Mouse (Mus musculus): ENCODE measurements at regions not wholly inside any gene's neighbourhood (a gene's known extent, or its start where the extent isn't known, plus 50 kb on each side); places are given as distances from the start of the nearest gene placed in this dataset.

DNA sequence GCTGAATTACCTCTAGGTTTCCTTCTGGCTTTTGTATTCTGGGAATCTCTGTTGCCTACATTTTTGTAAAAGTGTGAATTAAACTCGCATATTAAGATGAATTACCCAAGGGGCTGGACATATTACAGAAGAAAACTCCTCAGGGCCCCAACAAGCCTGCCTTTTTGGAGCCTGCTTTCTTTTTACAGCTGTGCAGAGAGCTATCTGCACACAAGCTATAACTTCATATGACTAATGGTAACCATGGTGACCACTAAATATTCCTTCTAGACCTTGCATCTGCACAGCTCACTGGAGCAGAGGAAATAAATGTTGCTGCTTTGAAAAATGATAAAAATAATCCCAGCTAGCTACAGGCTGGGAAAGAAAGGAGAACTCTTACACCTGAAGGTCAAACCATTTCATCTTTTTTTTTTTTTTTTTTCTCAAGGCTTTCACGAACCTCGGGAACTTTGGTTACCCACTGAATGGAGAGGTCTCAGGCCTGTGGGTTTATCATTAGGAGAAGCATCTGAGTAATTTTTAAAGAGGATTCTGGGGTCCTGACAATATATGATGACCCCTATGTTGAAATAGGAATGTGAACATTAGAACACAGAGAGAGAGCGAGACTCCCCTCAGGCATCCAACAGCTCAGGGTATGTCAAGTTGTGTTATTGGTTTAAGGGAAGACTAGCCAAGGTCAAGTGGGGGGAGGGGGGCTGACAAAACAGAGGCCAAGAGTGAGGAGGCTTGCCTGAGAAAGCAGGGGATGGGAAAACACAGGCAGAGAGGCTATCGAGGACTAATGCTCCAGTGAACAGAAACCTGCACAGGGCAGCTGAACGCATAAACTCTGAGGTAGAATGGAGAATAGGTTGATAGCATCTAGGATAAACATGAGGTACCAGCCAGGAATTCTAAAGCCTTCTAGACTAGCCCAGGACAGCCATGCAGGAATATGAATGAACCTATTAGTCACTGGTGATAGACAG, 188.4 kb downstream of the Phlda1 start:
- no peak for DNase-seq (ENCODE audit: low read depth, low spot score)

DNA sequence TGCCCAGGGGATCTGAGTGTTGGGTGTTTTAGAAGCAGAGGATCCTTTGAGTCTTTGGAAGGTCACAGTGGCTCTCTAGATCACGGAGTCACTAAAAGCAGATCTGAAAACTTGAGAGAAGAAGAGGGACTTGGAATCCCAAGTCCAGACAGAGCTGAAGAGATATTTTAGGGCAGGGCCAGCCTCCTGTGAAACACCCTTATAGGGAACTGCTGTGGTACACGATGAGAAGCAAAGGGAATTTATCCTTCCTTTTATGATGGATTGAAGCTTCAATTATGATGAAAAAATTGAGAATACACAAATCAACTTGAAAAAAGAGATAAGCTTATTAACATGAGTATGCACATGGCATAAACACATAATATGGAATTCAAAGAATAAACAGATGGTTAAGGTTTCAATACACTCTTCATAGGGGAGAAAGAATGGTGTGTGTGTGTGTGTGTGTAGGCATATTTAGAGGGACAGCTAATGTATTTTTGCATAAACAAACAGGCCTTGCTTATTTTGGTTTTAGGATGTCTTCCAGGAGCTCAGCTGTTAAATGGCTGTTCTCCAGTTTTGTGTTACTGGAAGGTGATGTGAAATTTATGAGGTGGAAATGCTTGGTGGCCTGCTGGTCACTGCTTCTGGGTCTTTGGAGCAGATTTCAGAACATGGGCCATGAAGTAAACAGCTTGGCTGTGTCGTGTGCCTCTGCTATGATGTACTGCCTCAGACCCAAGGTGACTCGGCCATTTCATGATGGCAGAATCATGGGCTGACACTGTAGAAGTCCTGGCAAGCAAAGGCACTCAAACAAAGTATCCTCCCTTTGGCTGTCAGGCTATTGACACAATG, 190.1 kb downstream of the Phlda1 start:
- no peak for DNase-seq (ENCODE audit: low read depth, low spot score)

- DNase-seq (ENCODE audit: low read depth, low spot score) = no peak
Measured at GRCm38 (mm10) chr10:111696987-111697386, 190.9 kb downstream of the Phlda1 start.

DNA sequence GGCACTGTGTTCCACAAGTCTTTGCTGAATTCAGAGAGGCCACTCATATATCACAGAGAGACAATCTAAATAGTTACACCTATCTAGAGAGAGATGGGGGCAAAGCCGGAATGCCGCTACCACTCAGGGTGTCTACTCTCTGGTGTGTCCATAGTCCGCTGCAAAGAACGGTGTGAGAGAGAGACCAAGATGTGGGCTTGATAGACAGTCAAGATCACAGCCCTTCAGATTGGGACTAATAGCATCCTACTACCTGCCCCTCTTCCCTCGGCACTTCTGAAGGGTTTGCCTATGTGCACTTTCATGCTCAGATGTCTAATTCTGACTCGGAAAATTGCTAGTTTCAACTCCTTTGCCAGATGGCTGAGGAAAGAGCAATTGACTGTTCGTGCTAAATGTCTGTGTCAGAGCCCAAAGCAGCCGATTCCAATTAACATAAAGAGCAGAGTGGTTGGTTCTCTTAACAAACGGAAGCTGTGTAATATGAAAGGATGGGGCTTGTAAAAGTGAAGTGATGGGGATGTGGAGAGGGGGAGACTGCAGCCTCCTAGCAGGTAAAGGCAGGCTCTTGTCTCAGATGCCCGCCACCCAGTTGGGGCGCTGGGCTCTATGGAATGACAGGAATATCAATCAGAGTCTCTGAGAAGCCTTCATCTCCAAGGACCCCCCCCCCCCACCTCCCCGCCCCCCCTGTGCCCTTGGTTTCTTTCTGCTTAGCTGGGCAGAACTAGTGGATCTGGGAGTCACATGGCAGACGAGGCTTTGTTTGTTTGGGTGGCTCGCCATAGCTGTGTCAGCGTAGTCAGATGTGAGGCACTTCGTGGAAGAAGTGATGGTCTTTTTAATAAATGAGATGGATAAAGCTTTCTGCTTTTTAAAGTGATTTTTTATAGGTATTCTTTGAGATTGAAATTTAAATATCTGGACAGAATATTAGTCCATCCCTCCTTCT, 193.7 kb downstream of the Phlda1 start:
- DNase-seq (ENCODE audit: low read depth, low spot score) = no peak

GRCm38 (mm10) chr10:111700570-111700969, 194.5 kb downstream of the Phlda1 start:
- no peak for DNase-seq (ENCODE audit: low read depth, low spot score)

DNA sequence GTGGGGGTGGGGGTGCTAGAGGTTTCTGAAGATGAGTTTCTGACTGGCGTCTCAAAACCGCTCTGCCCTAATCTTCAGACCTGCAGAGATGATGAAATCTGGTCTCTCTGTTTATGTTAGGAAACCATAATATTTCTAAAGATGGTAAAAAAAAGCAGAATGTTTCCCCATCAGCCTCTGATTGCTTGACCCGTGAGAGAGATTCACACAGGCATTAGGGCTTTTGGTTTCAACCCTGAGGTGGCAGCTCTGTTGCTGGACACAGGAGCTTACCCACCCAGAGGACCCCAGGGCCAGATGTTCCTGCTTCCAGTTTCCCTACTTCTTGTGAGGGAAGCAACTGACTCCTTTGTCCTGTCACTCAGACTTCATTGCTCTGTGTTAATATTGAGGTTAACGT, 195.1 kb downstream of the Phlda1 start:
- DNase-seq (ENCODE audit: low read depth, low spot score) = no peak

DNA sequence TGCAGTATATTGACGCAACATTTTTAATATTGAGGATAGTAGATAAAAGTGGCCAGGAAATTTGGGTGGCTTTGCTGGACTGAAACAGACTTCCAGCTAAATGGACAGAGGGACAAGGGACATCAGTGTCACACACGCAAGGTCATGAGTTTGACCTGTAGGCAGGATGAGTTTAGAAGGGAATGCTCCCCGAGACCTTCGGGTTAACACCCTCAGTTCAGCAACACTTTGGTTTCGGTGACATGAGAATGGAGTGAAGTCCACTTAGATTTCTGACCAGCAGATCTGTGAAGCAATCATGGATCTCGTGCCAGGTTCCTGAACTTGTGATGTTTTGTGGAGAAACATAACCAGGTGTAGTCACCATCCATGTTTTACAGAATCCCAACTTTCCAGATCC, 196.3 kb downstream of the Phlda1 start:
- no peak for DNase-seq (ENCODE audit: low read depth, low spot score)

DNA sequence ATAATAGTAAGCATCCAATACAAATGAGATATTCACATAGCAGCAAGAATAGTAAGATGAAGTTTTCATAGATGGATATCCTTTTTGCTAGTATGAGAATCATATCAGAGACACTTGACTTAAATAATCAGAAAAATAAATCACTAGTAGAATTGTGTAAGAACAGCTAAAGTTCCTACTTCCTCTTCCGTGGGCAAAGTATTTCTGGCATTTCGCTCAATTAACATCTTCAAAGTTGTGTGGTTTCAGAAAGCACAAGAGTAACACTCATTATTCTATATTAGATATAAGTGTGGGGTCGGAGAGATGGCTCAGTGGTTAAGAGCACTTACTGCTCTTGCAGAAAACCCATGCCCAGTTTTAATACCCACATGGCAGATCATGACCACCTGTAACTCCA, 197.4 kb downstream of the Phlda1 start:
- DNase-seq (ENCODE audit: low read depth, low spot score) = no peak

- no peak for DNase-seq (ENCODE audit: low read depth, low spot score)
Measured at GRCm38 (mm10) chr10:111711519-111712113, 205.5 kb downstream of the Phlda1 start.

DNA sequence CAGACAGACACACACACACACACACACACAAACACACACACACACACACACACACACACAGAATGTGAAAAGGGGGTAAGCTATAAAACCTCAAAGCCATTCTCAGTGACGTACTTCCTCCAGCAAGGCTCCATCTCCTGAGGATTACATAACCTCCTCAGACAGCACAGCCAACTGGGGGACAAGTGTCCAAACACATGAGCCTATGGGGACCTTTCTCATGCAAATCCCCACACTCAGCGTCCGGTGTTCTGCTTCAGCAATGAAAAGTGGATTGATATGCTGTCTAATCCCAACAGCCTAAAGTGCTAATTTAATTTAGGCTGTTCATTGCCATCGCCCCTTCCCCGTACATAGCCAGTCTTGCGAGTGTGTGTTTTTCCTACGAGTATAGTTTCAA, 206.9 kb downstream of the Phlda1 start:
- DNase-seq (ENCODE audit: low read depth, low spot score) = no peak

DNA sequence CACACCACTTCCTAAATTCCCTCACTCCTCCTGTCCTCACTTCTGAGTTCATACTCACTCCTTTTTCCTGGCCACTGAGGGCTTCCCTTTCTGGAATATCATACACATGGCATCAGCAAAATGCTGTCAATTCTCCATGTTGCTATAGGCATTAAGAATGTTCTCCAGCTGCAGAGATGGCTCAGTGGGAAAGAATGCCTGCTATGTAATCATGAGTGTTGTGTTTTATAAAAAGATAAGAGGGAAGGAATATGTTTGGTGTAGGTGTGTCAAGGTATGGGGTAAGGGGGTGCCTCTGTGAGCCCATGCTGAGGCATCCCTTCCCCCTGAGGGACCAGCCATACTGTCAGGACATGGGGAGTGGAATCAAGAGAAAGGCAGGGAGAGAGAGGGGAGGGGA, 207.6 kb downstream of the Phlda1 start:
- no peak for DNase-seq (ENCODE audit: low read depth, low spot score)

- DNase-seq (ENCODE audit: low read depth, low spot score) = no peak
Measured at GRCm38 (mm10) chr10:111715172-111715571, 209.1 kb downstream of the Phlda1 start.

GRCm38 (mm10) chr10:111719632-111720031, 213.5 kb downstream of the Phlda1 start:
- DNase-seq (ENCODE audit: low read depth, low spot score) = no peak

DNA sequence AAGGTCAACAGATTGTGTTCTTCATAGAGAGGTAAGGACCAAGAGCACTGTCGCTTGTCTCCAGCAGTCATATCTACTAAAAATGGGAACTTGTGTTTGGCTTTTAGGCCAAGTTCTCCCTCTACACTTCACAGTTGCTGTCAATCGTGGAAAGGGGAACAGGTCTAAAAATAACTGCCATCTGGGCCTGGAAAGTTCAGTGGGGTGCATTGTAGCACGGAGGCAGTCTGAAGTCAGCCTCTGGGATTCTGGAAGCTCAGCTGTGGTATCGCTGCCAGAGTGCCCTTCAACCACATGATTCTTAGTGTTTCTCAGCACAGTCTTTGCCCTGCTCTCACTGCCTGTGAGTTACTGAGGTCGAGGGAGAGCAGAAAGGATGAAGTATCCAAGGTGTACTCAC, 215.0 kb downstream of the Phlda1 start:
- DNase-seq (ENCODE audit: low read depth, low spot score) = no peak

GRCm38 (mm10) chr10:111723885-111724284, 217.8 kb downstream of the Phlda1 start:
- DNase-seq (ENCODE audit: low read depth, low spot score) = no peak

GRCm38 (mm10) chr10:111724574-111725414, 218.7 kb downstream of the Phlda1 start:
- no peak for DNase-seq (ENCODE audit: low read depth, low spot score)

GRCm38 (mm10) chr10:111736026-111736425, 229.9 kb downstream of the Phlda1 start:
- no peak for DNase-seq (ENCODE audit: low read depth, low spot score)

- DNase-seq (ENCODE audit: low read depth, low spot score) = no peak
Measured at GRCm38 (mm10) chr10:111739471-111740138, 232.9 kb upstream of the Krr1 start.

- DNase-seq (ENCODE audit: low read depth, low spot score) = no peak
Measured at GRCm38 (mm10) chr10:111740586-111741265, 231.7 kb upstream of the Krr1 start.

Data from c-Kit-negative CD71-positive TER-119-positive erythroid progenitor cells, embryonic 14.5 days (primary cell).